Mouse (Mus musculus): ENCODE results near the gene Gm10837.

The Gm10837 gene

GRCm38 (mm10) chr14:122479461-122480109 lies 10.8 kb upstream of the Gm10837 start:
- DNase-seq (ENCODE audit: low read depth, low spot score) = no peak

- DNase-seq (ENCODE audit: low read depth, low spot score) = no peak
These were observed 10.0 kb upstream of the Gm10837 start for GRCm38 (mm10) chr14:122480355-122480754.

DNA sequence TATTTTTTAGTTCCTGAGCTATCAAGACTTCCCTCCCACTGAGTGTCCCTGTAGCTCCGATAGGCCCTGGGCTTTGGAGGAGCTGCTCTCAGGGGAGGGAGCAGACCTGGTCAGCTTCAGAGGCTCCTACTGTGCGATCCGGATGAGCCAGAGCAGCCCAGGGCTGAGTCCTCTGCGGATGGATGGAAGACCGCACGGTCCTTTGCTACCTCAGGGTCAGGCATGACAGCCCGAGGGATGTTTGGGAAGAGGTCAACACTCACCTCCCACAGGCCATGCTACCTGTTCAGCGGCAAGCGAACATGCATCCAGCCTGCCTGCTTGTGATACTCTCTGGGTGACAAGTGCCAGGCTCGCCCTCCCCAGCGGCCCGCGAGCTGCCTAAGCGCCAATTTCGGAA lies 9.2 kb upstream of the Gm10837 start:
- no peak for DNase-seq (ENCODE audit: low read depth, low spot score)

- no peak for DNase-seq (ENCODE audit: low read depth, low spot score)
These were observed 8.0 kb upstream of the Gm10837 start for GRCm38 (mm10) chr14:122482081-122483023.

- DNase-seq (ENCODE audit: low read depth, low spot score) = no peak
These were observed 7.4 kb upstream of the Gm10837 start for GRCm38 (mm10) chr14:122483024-122483385.

DNA sequence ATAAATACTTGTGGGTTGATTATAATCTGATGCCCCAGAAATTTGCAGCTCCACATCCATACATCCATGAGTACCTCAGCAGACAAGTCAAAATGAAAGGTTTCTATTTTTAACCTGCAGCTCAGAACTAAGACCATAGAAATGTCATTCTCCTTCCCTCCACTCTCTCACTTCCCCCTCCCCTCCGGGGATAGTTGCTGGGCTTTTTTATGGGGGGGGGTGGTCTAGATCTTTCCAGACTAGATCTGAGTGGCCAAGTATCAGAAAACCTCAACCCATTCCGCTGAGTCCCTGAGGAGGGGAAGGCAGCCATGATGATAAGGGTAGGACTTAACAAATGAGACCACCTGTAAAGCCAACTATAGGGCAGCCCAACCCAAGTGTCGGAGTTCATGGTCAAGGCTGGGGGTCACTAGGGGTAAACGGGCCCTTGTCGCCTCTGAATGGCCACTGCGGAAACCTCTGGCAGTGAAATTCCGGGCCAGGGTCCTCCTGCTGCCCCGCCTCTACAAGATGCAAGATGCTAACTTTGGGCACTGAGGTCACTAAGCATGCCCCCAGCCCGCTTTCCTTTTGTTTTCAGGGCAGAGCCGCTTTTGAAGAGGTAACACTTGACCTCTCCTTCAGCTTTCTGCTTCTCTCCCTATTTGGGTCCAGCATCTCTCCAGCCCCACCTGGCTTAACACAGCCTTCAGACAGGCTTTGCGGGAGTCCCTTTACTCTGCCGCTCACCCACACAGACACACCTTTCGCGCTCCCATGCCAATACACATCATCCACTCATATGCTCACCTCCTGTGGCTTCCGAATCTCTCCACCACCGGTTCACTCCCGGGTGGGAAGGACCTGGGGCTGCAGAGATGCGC lies 6.6 kb upstream of the Gm10837 start:
- no peak for DNase-seq (ENCODE audit: low read depth, low spot score)

GRCm38 (mm10) chr14:122484458-122484843 lies 5.9 kb upstream of the Gm10837 start:
- DNase-seq (ENCODE audit: low read depth, low spot score) = no peak

DNA sequence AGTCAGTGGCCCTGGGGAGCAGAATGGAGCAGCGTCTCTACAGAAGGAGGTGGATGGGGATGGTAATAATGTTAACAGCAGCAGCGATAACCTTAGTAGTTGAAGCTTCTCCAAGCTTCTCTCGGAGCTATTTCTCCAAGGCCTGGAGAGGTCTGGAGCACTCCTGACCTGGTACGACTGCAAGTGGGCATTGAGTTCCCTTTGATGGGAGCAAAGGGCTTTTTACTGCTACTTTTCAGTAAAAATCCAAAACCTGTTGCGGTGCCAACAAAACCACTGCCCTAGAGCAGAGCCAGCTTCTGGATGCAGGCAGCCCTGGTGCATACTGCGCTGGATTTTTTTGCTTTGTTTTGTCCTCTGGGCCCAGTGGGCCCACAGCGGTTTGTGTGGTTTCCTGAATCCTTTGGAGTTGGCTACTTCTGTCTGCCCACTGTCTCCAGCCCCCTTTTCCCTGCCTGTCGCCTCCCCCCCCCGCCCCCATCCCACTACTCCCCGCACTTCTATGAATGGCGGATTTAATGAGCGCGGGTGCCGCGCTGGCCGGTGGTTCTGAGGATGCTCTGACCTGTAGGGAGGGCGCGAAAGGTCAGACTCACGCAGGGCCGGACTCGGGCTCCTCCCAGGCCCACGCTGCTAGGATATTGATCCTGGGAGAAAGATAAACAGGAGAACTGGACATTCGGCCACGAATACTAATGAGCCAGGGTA lies 5.4 kb upstream of the Gm10837 start:
- DNase-seq (ENCODE audit: low read depth, low spot score) = no peak

DNA sequence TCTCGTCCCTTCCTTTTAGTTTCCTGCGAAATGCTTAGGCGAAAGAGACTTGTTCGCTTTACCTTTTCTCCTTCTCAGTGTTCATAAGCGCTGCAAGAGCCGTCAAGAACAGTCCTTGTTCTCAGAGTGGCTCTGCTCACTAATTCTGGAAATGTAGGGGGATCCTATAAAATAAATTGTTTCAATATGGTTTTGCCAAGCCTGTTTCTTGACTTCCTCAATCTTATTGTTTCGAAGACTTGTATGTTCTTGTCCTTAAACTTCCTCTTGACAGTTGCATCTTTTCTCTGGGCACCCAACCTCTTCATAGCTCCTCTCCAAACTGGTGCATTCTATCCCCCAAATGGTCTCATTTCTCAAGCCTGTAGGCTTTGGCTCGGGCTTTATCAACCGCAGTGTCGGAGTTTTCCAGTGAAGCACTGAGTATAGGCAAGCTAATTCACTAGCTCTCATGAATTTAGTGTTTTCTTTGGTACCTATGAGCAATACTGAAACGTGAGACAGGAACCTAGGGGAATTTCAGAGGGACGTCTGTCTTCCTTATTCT lies 4.7 kb upstream of the Gm10837 start:
- DNase-seq (ENCODE audit: low read depth, low spot score) = no peak

DNA sequence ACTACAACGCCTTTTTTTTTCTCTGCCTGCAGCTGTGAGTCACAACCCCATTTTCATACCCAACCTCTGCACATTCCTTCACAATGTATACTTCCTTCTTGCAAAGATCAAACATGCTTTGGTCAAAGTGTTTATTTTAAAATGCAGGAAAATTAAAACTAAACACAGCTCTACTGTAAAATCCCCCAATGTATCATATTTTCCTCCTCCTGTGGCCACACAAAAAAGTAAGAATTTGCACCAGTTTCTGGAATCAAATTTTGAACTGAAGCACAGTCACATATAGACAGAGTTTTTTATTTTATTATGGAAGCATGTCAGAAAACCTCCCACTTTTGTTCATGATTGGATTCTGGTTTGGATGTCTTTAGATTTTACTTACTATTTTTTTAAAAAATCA lies 3.8 kb upstream of the Gm10837 start:
- DNase-seq (ENCODE audit: low read depth, low spot score) = no peak

- DNase-seq (ENCODE audit: low read depth, low spot score) = no peak
These were observed 3.0 kb upstream of the Gm10837 start for GRCm38 (mm10) chr14:122487366-122487765.

DNA sequence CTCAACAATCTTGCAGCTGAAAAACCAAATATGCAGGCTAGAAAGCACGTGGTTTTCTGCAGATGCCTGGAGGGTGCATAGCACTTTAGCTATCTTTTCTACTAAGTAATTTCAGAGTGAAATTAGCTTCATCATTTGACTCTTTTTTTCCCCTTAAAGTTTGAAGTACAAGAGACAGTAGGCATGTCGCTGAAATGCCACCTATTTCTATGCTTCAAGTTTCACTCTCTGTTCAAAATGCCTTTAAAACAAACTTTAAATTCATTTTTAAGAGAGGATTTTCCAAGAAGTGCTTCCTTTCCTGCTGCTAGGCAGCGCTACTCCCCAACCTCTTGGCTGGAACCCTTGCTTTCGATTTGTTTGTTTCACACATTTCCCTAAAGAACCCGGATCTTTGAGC lies 1.3 kb upstream of the Gm10837 start:
- DNase-seq (ENCODE audit: low read depth, low spot score) = no peak

DNA sequence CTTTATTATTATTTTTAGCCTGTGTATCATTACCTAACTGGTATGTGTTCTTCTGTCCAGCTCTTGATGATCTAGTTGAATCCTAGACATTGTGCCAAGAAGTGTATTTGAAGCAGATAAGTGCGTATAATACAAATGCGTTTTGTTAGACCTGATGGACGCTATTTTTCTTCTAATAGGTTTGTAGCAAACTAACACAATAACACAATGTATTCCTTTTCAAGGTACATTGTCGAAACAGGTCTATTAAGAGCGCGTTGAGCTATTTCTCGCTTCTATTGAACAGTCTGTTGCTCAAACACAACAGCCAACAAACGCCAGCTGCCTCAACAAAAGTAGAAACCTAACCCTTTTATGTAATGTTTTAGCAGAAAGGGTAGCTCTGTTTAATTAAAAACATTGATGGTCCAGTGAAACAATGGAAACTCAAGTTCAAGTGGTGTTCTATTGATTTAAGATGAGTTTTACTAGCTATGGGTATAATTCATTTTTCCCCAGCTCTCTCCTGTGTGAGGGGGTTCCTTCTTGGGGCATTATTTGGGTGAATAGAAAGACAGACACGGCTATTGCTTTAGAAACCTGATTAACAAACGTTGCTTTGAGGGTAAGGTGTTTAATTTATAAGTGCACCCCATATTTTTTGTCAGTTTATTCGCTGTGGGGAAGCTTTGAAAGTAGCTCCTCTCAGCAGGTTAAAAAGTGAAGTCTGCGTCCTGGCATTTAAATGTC lies 536 bp upstream of the Gm10837 start:
- DNase-seq (ENCODE audit: low read depth, low spot score) = no peak

GRCm38 (mm10) chr14:122491521-122491920 lies 1.1 kb downstream of the Gm10837 start:
- no peak for DNase-seq (ENCODE audit: low read depth, low spot score)

DNA sequence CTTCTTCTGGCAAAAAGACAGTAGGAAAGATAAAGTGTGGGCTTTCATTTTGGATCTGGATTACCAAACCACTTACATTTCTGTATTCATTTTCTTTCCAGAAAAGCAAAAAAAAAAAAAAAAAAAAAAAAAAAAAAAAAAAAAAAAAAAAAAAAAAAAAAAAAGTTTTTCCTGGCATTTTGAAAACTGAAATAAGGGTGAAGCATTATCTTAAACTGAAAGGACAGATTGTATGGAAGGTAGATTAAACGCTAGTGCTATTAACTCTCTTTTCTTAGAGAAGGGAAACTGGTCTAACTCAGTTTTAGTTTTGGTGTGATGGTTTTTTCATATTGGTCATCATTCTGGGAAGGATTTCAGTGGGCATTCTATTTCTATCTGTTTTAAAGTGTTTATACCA lies 1.6 kb downstream of the Gm10837 start:
- no peak for DNase-seq (ENCODE audit: low read depth, low spot score)

DNA sequence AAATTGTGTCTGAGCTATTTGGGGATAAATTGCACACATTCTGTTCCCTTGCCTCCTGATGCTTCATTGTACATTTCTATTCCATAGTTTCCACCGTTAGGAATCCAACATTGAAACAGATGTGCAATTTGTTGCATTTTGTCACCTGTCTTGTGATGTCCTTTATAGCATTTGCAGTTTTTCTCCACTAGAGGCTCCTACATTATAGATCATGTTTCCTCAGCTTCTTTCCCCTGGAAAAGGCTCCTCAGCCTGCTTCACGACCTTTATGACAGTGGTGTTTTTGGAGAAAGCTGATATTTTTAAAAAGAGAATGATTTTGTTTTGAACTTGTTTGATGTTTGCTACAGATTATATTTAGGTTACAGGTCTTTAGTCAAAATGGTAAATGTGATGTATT lies 18.7 kb downstream of the Gm10837 start:
- DNase-seq (ENCODE audit: low read depth, low spot score) = no peak

- DNase-seq (ENCODE audit: low read depth, low spot score) = no peak
These were observed 21.1 kb downstream of the Gm10837 start for GRCm38 (mm10) chr14:122511519-122511918.

DNA sequence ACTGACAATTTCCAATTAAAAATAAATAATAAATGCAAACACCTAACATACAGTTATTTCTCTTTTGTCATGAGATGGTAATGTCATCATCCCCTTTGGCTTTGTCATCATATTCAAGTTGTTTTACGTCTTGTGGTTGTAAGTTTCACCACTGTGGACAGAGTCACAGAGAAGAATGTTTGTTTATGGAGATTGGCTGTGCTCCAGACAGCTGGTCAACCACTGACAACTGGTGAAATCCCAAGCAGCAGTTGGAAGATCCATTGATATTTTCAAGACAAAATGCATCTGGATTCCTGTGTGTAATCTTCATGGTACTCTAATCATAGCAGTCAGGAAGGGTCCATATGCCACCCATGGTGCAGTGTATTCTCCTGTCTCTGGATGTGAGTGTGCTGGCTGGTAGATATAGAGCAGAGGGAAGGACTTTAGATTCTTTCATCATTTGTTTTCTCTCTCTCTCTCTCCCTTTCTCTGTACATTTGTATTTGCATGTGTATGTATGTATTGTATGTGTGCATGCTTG lies 23.2 kb downstream of the Gm10837 start:
- DNase-seq (ENCODE audit: low read depth, low spot score) = no peak

DNA sequence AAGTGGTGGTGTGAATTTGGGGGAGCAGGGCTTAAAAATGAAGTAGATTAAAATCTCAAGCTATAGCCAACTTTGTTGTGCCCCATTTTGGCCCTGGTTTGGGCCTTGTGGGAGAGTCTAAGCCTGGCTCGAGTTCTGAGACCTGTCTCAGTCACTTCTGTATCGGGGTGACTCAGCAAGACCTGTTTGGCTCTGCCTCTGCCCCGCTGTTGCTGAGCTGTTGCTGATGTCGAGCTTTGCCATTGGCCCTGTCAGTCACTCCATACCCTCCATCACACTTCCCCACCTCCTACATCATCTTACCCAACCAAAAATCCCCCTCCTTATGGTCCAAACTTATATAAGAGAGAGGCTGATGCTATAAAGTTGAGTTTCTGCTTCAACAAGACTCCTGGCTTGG lies 38.1 kb downstream of the Gm10837 start:
- no peak for DNase-seq (ENCODE audit: low read depth, low spot score)

Data from retina, adult 2 months (tissue).